Mouse (Mus musculus) WW6 (cell line): ENCODE data around the gene Egln3.

Experiments used
- DNase-seq: peaks from one replicate; pipeline ENCODE4 v3.0.0-alpha.2; 2013; ENCODE audit warnings: low read depth, low spot score

Gene Egln3

DNA sequence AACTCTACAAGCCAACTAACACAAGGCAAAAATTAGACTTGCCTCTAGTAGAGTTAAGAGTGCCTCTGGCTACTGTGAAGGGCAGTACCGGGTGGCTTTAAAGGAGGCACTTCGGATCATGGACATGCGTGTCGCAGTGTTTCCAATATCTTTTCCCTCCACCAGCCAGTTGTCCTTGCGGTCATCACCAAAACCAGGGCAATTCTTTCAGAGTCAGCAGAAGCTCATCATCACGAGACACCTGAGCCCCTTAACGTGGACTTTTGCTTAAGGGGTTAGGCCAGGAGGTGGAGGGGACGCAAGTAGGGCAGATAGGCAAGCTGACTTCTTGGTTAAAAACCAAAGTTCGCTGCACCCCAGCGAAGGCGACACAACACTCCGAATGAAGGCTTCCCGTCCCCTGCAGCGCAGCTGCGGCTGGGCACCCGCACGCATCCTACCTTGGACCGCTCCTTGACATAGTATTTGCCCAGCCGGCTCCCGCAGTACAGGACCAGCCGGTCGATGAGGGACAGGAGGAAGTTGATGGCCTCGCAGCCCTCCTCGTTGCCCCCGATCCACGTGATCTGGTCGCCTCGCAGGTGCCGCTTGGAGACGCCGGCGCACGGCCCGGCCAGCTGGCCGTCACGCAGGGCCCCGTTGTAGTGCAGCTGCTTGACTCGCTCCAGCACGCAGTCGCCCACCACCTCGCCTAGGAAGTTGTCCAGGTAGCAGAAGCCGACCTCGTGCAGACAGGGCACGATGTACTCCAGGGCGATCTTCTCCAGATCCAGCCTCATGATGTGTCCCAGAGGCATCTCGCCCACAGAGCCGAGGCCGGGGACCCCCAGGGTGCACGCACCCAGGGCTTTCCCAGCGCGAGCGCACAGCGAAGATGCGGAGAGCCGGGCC lies 650 bp downstream of the Egln3 start:
- no peak for DNase-seq

DNA sequence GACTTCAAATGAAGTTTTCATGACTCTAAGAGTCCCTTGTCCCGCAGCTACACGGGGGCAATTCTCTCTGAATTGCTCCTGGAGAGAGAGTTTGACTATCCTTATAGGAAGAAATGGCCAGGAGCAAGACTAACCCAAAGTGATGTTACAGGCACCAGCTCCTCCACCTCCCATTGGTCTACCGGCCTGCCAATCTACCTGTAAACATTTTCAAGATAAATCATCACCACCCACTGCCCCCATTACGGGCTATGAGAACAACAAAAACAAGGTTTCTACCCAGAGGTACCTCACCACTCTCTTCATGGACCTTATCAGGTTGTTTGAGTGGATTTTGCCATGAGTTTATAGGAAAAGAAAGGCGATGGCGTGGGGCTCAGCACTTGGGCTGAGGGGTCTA lies 1.4 kb downstream of the Egln3 start:
- no peak for DNase-seq

GRCm38 (mm10) chr12:54200856-54201255 lies 2.8 kb downstream of the Egln3 start:
- DNase-seq = no peak

- no peak for DNase-seq
Observed at GRCm38 (mm10) chr12:54200172-54200571, 3.5 kb downstream of the Egln3 start.

DNA sequence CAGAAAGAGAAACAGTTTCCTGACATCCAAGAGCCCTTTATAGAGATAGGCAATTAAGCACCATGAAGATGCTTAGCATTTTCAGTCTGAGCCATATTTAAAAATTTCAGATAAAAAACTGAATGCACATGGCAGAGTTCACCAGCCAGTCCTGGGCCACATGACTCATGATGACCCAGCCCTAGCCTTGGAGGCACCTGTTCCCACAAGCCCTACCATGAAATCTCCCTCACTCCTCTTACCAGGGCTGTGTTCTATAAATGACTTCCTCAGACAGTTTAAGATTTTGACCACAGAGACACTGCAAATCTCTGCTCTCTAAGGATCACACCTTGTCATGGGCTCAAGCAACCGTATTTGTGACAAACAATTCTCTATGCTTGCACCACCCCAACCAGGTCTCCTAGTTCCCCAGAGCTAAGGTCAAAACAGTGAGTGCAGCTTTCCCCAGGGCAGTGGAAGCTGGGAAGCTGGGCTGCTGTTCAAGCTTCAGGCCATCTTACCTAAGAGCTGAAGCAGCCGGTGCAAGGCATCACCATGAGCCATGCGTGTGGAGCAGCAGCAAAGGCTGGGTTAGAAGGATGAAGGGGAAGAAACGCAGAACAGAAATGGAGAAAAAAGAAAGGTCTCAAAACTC lies 5.3 kb downstream of the Egln3 start:
- DNase-seq = no peak

GRCm38 (mm10) chr12:54197849-54198248 lies 5.8 kb downstream of the Egln3 start:
- no peak for DNase-seq

DNA sequence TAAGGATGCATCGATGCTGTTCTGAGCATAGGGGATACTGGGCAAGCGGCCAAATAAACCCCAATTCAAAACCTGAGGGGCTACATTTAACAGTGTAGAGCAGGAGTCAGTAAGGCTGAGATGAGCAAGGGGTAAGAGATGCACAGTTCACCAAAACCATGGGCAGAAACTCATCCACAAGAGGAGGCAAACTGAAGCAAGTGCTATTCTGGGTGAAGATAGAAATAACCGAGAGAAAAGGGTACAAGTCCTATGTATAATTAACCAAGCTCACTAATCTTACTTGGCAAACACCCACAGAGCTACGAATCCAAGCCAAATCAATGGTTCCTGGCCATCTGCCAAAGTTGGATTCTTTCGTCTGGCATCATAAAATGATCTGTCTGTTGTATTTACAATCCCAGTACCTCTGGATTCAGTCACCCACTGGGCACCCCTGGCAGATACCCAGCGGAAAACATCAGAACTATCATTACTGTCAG lies 6.3 kb downstream of the Egln3 start:
- no peak for DNase-seq

DNA sequence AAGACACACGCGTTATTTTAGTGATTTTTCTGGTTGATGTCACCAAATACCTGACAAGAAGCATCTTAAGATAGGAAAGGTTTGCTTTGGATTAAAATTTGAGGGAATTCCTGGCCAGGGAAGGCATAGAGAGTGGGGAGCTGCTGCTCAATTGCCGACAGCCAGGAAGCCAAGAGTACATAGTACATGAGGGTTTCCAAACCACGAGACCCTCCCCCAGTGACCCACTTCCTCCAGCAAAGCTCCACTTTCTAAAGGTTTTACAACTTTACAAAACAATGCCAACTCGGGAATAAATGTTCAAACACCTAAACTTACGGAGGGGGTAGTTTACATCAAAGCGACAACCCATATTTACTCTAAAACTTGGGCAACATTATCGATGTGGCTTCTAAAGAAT lies 6.8 kb downstream of the Egln3 start:
- no peak for DNase-seq

DNA sequence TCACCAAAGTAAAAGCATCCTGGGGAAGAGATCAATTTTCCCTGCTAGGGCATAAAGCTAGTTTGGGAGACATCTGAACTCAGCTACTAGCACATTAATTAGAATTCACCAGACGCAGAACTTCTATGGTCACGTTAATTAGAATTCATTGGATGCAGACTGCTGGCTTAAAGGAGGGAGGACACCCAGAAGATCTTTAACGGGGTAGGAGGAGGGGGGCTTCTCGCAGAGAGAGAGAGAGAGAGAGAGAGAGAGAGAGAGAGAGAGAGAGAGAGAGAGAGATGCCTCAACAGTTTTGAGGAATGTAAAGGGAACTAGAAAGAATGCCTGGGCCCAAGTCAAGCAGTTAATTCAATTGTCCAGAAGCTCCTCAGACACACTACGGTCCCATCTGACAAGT lies 9.5 kb downstream of the Egln3 start:
- DNase-seq = no peak

DNA sequence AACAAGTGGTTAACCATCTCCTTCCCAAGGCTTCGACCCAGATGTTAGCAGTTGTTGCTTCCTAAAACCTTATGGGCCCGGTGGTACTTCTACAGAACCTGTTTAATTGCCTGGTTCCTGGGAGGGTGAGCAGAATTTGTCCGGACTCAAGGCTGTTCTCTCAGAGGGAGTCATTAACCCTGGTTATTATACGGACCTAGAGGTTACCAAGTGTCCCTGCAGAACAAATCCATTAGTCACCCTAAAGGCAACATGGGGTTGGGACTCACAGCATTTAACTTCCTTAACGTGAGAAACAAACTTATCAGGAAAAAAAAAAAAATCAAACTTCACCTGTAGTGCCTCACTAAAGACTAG lies 11.4 kb downstream of the Egln3 start:
- no peak for DNase-seq

GRCm38 (mm10) chr12:54191608-54192304 lies 11.9 kb downstream of the Egln3 start:
- no peak for DNase-seq

- no peak for DNase-seq
Observed at GRCm38 (mm10) chr12:54191181-54191580, 12.5 kb downstream of the Egln3 start.

- DNase-seq = no peak
Observed at GRCm38 (mm10) chr12:54187812-54188600, 15.7 kb downstream of the Egln3 start.

DNA sequence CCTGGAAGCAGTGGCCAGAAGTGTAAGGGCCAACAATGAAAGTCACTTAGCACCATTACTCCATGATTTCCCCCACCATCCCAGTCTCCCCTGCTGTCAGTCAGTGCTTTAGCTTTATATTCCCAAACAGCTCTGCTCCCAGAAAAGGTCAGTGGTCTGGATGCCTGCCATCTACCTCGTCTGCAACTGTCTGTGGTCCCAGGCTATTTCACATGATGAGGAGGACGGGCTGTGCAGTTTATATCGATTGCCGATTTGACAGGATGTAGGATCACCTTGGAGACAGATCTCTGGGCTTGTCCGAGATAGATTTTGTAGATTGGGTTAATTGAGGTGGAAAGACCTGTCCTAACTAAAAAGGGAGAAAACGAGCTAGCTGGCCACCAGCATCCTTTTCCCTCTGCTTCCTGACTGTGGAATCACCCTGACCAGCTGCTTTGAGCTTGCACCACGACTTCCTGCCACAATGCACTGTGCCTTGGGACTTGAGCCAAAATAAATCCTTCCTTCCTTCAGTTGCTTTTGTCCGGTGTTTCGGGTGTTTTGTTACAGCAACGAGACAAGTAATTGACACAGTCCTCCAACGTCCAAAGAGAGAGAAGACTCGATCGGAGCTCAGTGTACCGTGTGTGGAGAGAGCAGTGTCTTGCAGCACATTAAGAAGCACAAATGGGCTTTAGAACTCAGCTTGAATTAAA lies 16.6 kb downstream of the Egln3 start:
- DNase-seq = no peak

DNA sequence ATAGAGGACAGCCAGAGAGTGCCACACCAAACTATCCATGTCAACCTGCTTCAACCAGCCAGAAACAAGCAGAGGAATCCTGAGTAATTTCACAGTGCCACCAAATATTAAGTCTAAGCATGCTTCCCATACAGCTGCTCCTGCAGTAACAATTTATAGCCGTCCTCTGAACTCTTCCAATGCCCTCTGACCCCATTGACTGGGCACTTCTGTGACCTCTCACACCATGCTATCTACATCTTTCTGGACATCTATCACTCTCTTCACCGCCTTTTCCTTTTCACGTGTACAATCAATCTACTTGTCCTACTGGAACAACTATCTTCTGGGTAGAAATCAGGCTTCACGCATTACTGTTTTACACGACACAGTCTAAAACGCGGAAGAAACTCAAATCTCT lies 19.4 kb downstream of the Egln3 start:
- DNase-seq = no peak

- no peak for DNase-seq
Observed at GRCm38 (mm10) chr12:54178323-54178722, 25.3 kb downstream of the Egln3 start.

- no peak for DNase-seq
Observed at GRCm38 (mm10) chr12:54168786-54169185, 34.9 kb downstream of the Egln3 start.

- DNase-seq = no peak
Observed at GRCm38 (mm10) chr12:54167737-54168136, 35.9 kb downstream of the Egln3 start.

DNA sequence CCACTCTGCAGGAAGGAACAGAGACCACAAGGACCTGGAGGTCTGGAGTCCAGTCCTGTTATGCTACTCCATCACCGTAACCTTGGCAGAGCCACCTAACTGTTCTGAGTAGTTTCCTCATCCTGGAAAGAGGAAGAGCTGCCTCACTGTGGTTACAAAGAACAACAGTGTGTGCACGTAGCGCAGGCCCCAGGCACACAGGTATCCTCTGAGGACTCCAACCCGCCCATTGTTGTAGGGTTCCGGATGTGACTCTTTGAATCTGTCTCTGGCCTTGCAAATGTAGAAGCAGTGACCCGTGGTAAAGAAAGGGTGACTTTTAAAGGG lies 39.0 kb downstream of the Egln3 start:
- DNase-seq = no peak

DNA sequence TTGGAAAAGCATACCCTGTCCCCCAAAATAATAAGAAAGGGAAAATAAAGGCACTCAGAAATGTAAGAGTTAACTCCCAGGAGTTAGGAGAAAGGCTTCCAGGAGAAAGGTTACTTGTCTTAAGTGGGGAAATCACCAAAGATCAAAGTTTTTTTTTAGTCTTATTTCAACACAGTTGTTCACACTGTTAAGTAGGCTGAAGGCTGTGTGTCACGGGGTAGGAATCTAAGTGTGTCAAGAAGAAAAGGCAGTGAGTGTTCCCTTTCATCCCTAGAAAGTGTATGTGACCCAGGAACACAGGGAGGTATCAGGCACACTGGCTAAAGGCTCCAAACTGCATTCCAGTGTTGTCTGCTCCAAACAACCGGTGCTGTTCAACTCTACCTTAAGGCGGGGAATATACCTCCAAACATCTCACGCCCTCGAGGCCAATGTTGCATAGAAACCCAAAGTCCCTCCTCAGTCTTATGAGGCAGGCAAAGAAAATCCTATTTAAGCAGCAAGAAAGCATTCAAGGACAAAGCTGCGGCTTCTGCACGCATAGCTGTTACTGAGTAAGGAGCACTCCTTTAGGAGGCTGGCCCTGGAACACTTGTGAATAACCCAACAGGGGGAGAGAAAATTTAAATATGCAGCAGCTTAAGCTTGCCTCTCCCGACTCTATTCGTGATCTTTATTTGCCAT lies 39.5 kb downstream of the Egln3 start:
- DNase-seq = no peak

DNA sequence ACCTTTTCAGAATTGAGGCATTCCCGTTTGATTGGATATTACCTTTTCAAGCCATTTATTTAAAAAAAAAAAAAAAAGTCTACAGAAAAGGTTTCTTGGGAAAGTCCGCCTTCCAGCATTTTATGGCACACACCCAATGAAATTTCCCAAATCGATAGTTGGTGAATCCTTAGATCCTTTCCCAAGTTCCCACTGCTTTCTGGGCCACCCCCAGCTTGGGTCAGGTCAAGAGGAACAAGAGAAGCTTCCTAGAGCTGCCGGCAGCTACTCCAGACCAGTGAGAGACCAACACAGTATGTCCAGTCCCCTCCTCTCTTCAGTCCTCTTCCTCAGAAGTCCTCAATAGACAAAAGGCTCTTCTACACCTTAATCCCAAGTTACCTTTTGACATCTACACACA lies 40.5 kb downstream of the Egln3 start:
- no peak for DNase-seq
